Mouse (Mus musculus) embryonic facial prominence, embryonic 12.5 days (tissue): ENCODE results near the gene Prickle1. TPM values are rescaled to one million over a fixed set of nuclear protein-coding genes. Genes with fewer than 3 reads are reported as not detected.

ENCODE experiments used
- ATAC-seq: fragments of 200-750 bp; cut with Nextera tagmentation; 2 replicates; pipeline ENCODE4 v1.8.0; 2017; ENCODE audit not compliant: insufficient number of reproducible peaks, insufficient read depth, low FRiP score, low TSS enrichment
- H3K27ac ChIP-seq: fragments of 300-500 bp; sonication (generic); 2 replicates; pipeline ENCODE4 v1.5.1; 2016; ENCODE audit warnings: mild to moderate bottlenecking
- H3K27me3 ChIP-seq: fragments of 300-500 bp; sonication (generic); 2 replicates; pipeline ENCODE4 v1.6.1; 2016; ENCODE audit warnings: mild to moderate bottlenecking, moderate library complexity
- H3K36me3 ChIP-seq: fragments of 300-500 bp; sonication (generic); 2 replicates; pipeline ENCODE4 v1.6.1; 2016; ENCODE audit warnings: mild to moderate bottlenecking
- H3K4me1 ChIP-seq: fragments of 300-500 bp; sonication (generic); 2 replicates; pipeline ENCODE4 v1.6.1; 2016
- H3K4me2 ChIP-seq: fragments of 300-500 bp; sonication (generic); replicated peaks from 2 replicates; pipeline ENCODE4 v1.6.1; 2016; ENCODE audit warnings: mild to moderate bottlenecking, moderate library complexity
- H3K4me3 ChIP-seq: fragments of 300-500 bp; sonication (generic); 2 replicates; pipeline ENCODE4 v1.5.1; 2016; ENCODE audit warnings: mild to moderate bottlenecking
- H3K9ac ChIP-seq: fragments of 300-500 bp; sonication (generic); 2 replicates; pipeline ENCODE4 v1.6.1; 2016; ENCODE audit warnings: mild to moderate bottlenecking, moderate library complexity
- H3K9me3 ChIP-seq: fragments of 300-500 bp; sonication (generic); 2 replicates; pipeline ENCODE4 v1.6.1; 2016; ENCODE audit warnings: mild to moderate bottlenecking, moderate library complexity
- WGBS: fragments of 180-500 bp; shearing (Covaris S2); methylation state at CpG from one replicate; pipeline ENCODE4 v1.1.7; 2016; 5-methylcytosine and 5-hydroxymethylcytosine counted together
- polyA plus RNA-seq: library from polyadenylated mRNA; unstranded; fragments of >200 nt; fragmentation: Nextera tagmentation; extraction: Ambion mirVana; gene quantifications from 2 replicates; pipeline ENCODE4 v1.2.1, GENCODE M21; 2016

Prickle1 gene
- polyA plus RNA-seq, 1 experiment from 2014 or later: 51.8 TPM

DNA sequence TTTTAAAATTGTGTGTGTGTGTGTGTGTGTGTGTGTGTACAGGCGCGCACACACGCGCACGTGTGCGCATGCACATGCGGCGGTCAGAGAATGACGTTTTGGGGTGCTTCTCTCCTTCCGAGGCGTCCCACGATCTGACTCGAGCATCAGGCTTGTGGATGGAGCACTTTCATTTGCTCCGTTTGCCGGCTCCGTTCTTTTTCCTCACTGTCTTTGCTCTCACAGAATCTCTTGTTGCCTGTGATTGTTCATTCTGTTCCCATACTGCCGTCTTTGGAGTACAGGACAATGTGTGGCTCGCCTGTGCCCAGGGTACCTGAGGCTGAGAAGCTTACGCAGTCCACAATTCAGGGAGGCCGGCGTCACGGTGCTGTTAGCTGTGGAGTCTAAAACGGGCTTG, 134.6 kb downstream of the Prickle1 start:
- Histone ChIP-seq H3K36me3 (peaks cover 21% of the 10 kb centered on the region), H3K27me3 (no peaks in the 10 kb centered on the region), H3K9me3 (no peaks in the 10 kb centered on the region), H3K4me2 (no peak overlapping the region), H3K4me1 (no peaks in the 10 kb centered on the region), H3K4me3 (no peak overlapping the region), H3K9ac (no peak overlapping the region), H3K27ac (no peak overlapping the region)
- WGBS: 91% methylated on average over 17 of the region's 23 CpGs
- no peak for ATAC-seq

GRCm38 (mm10) chr15:93459422-93459821, 136.3 kb downstream of the Prickle1 start:
- no peaks in the 10 kb centered on the region for H3K4me1 ChIP-seq
- H3K27ac ChIP-seq: no peak overlapping the region
- H3K4me2 ChIP-seq: no peak overlapping the region
- H3K4me3 ChIP-seq: no peak overlapping the region
- 73% methylated on average over 5 of the region's 5 CpGs for WGBS
- H3K9ac ChIP-seq: no peak overlapping the region
- ATAC-seq: no peak
- H3K27me3 ChIP-seq: no peaks in the 10 kb centered on the region
- H3K36me3 ChIP-seq: peaks cover 9% of the 10 kb centered on the region; the same call in 1 of the 2 replicates
- no peaks in the 10 kb centered on the region for H3K9me3 ChIP-seq

- Histone ChIP-seq H3K9ac (no peak overlapping the region), H3K4me1 (no peaks in the 10 kb centered on the region), H3K36me3 (peaks cover 9% of the 10 kb centered on the region; the same call in 1 of the 2 replicates), H3K9me3 (no peaks in the 10 kb centered on the region), H3K27ac (no peak overlapping the region), H3K27me3 (no peaks in the 10 kb centered on the region), H3K4me2 (no peak overlapping the region), H3K4me3 (no peak overlapping the region)
- no peak for ATAC-seq
Observed at GRCm38 (mm10) chr15:93456005-93456404, 139.7 kb downstream of the Prickle1 start.

GRCm38 (mm10) chr15:93453296-93453695, 142.4 kb downstream of the Prickle1 start:
- H3K9ac ChIP-seq: no peak overlapping the region
- no peaks in the 10 kb centered on the region for H3K9me3 ChIP-seq
- H3K4me3 ChIP-seq: no peak overlapping the region
- H3K4me1 ChIP-seq: no peaks in the 10 kb centered on the region
- WGBS: 67% methylated on average over 1 of the region's 1 CpGs
- H3K4me2 ChIP-seq: no peak overlapping the region
- peaks cover 12% of the 10 kb centered on the region; the same call in 1 of the 2 replicates for H3K36me3 ChIP-seq
- no peaks in the 10 kb centered on the region for H3K27me3 ChIP-seq
- ATAC-seq: no peak
- H3K27ac ChIP-seq: no peak overlapping the region

Other genes with a start within 250 kb of the Prickle1 start
- gene Zcrb1, start 197.6 kb downstream of the Prickle1 start, polyA plus RNA-seq: 155 and 160 TPM in 2 replicates
- 77.4 and 81.2 TPM in 2 replicates for gene Pphln1, start 197.5 kb downstream of the Prickle1 start, polyA plus RNA-seq